Comparison of ENCODE assay signal across 8 mouse cellular contexts in genomic region chr3:101836532-101836931, GRCm38 (mm10). TPM values are rescaled to one million over a fixed set of nuclear protein-coding genes. Genes with fewer than 3 reads are reported as not detected.
A peak's percentile ranks its signal among the peaks of the same experiment; 100 is the strongest.
DNase-seq lines count a peak whose midpoint lies in the region; ATAC-seq and TF ChIP-seq lines count a peak whose summit lies in the region.

No protein-coding gene starts in this region.

- H3K4me1 ChIP-seq in heart, adult 2 months (ENCODE audit: control insufficient read depth, insufficient read depth, low read length) = no peaks in the 10 kb centered on the region
- H3K4me1 ChIP-seq in E14TG2a.4 (replicated peaks; ENCODE audit: low read depth, low read length) = peaks cover 32% of the 10 kb centered on the region
- H3K4me1 ChIP-seq in hindbrain, embryonic 11.5 days (replicated peaks; ENCODE audit: control insufficient read depth, insufficient read depth, low read length) = no peaks in the 10 kb centered on the region
- no peaks in the 10 kb centered on the region for H3K4me1 ChIP-seq in liver, embryonic 16.5 days (ENCODE audit: control insufficient read depth, low read depth, low read length)

- no peak for TF ChIP-seq CTCF in heart, adult 2 months (IDR thresholded peaks at IDR 0.05)
- no peak for TF ChIP-seq CTCF in E14TG2a.4 (conservative IDR thresholded peaks at IDR 0.05; ENCODE audit: low read length)

- H3K27ac ChIP-seq in heart, adult 2 months = no peak overlapping the region
- H3K27ac ChIP-seq in hindbrain, embryonic 11.5 days (ENCODE audit: low read depth, low read length) = no peak overlapping the region
- no peak overlapping the region; the same call in 1 of the 2 replicates for H3K27ac ChIP-seq in liver, embryonic 16.5 days (ENCODE audit: low read length)

- WGBS in heart, adult 2 months = 74% methylated on average over 5 of the region's 5 CpGs
- 77% methylated on average over 5 of the region's 5 CpGs for WGBS in hindbrain, embryonic 11.5 days
- WGBS in liver, embryonic 16.5 days (ENCODE audit: insufficient replicate concordance) = 49% methylated on average over 5 of the region's 5 CpGs

- no peak for TF ChIP-seq EP300 in heart, adult 2 months (IDR thresholded peaks at IDR 0.05; ENCODE audit: insufficient read depth, low read depth, low read length)

- no peak overlapping the region for H3K4me3 ChIP-seq in heart, adult 2 months
- H3K4me3 ChIP-seq in E14TG2a.4 (replicated peaks; ENCODE audit: low read length) = peak overlapping the region; percentile 54; the same call in 1 of the 2 replicates
- H3K4me3 ChIP-seq in hindbrain, embryonic 11.5 days (ENCODE audit: low read depth, low read length) = no peak overlapping the region
- H3K4me3 ChIP-seq in liver, embryonic 16.5 days (ENCODE audit: low read depth, low read length) = no peak overlapping the region

- DNase-seq in heart, adult 2 months = no peak
- DNase-seq in heart, adult 8-10 months (ENCODE audit: low spot score) = no peak
- DNase-seq in hindbrain, embryonic 11.5 days (ENCODE audit: low spot score) = no peak
- DNase-seq in B cell, adult 2 months = no peak
- no peak for DNase-seq in frontal cortex, postnatal 14 days (ENCODE audit: low spot score in 2 of 2)
- no peak for DNase-seq in thymus, postnatal 36 days

- 0 out of 2 replicates have a peak overlapping the region, but pooled peaks have one; percentile 10 for H3K9ac ChIP-seq in heart, adult 2 months (ENCODE audit: low read depth, low read length)
- H3K9ac ChIP-seq in hindbrain, embryonic 11.5 days (ENCODE audit: low read depth, low read length) = no peak overlapping the region
- no peak overlapping the region for H3K9ac ChIP-seq in liver, embryonic 16.5 days (ENCODE audit: low read depth, low read length)

- intact Hi-C loops in heart, adult 2 months (cut with DNase I) = no loop called here

- TF ChIP-seq POLR2A in heart, adult 2 months (IDR thresholded peaks at IDR 0.05; ENCODE audit: insufficient read depth, low read depth, low read length) = no peak

- H3K4me2 ChIP-seq in hindbrain, embryonic 11.5 days (replicated peaks; ENCODE audit: low read depth, low read length) = no peak overlapping the region
- H3K4me2 ChIP-seq in liver, embryonic 16.5 days (ENCODE audit: low read depth, low read length) = peak overlapping the region; percentile 9; the same call in 1 of the 2 replicates

- ATAC-seq in hindbrain, embryonic 11.5 days (ENCODE audit: low FRiP score) = 0 out of 2 replicates have a peak, but pooled peaks have one; percentile 4
- ATAC-seq in liver, embryonic 16.5 days (ENCODE audit: low read depth) = no peak

- H3K27me3 ChIP-seq in heart, adult 2 months (ENCODE audit: control insufficient read depth, insufficient read depth, low read length) = no peaks in the 10 kb centered on the region
- H3K27me3 ChIP-seq in E14TG2a.4 (ENCODE audit: insufficient read depth, low read length) = no peaks in the 10 kb centered on the region
- H3K27me3 ChIP-seq in hindbrain, embryonic 11.5 days (ENCODE audit: control insufficient read depth, insufficient read depth, low read length) = no peaks in the 10 kb centered on the region
- H3K27me3 ChIP-seq in liver, embryonic 16.5 days (ENCODE audit: control insufficient read depth, insufficient read depth, low read depth, low read length) = no peaks in the 10 kb centered on the region

- no peaks in the 10 kb centered on the region for H3K9me3 ChIP-seq in E14TG2a.4 (ENCODE audit: low read length)
- no peaks in the 10 kb centered on the region for H3K9me3 ChIP-seq in hindbrain, embryonic 11.5 days (ENCODE audit: control insufficient read depth, low read length)
- H3K9me3 ChIP-seq in liver, embryonic 16.5 days (replicated peaks; ENCODE audit: control insufficient read depth, low read length) = no peaks in the 10 kb centered on the region

- no peaks in the 10 kb centered on the region for H3K79me2 ChIP-seq in heart, adult 2 months (replicated peaks; ENCODE audit: control insufficient read depth, insufficient read depth, low read length)

- no peaks in the 10 kb centered on the region for H3K36me3 ChIP-seq in heart, adult 2 months (ENCODE audit: control insufficient read depth, insufficient read depth, low read length)
- no peaks in the 10 kb centered on the region for H3K36me3 ChIP-seq in E14TG2a.4 (ENCODE audit: insufficient read depth, low read length)
- no peaks in the 10 kb centered on the region for H3K36me3 ChIP-seq in hindbrain, embryonic 11.5 days (ENCODE audit: control insufficient read depth, insufficient read depth, low read length)
- no peaks in the 10 kb centered on the region for H3K36me3 ChIP-seq in liver, embryonic 16.5 days (ENCODE audit: control insufficient read depth, insufficient read depth)

RNA-seq across cellular contexts. Expression of gene Mab21l3, which starts 12.2 kb away (rescaled TPM):
- total RNA-seq in heart, adult 2 months (2021) = not detected
- polyA plus RNA-seq in heart, adult 2 months (2012; rRNA removed) = 0.16 TPM in 1 of 2 replicates, not detected in the other
- total RNA-seq in heart, adult 8-10 months (2022) = not detected
- polyA plus RNA-seq in hindbrain, embryonic 11.5 days (2014; fragmentation: Nextera tagmentation; extraction: Ambion mirVana) = 0.31 and 0.59 TPM in 2 replicates
- 0.07 TPM in 1 of 2 replicates, not detected in the other for polyA plus RNA-seq in liver, embryonic 16.5 days (2015; fragmentation: Nextera tagmentation; extraction: Ambion mirVana)
